Mouse (Mus musculus) stomach, embryonic 14.5 days (tissue): ENCODE data around the gene Tomm20l. TPM values are rescaled to one million over a fixed set of nuclear protein-coding genes. Genes with fewer than 3 reads are reported as not detected.
"Not testable (repeated sequence)": the region's sequence is repeated elsewhere in the genome, so short reads cannot be mapped to it uniquely, and the experiment has no call there.

Experiments used
- ATAC-seq: fragments of 200-750 bp; cut with Nextera tagmentation; 2 replicates; pipeline ENCODE4 v1.8.0; 2017; ENCODE audit warnings: low read depth, moderate TSS enrichment; ENCODE audit not compliant: insufficient number of reproducible peaks, insufficient read depth, low FRiP score
- H3K27ac ChIP-seq: fragments of 300-500 bp; sonication (generic); 2 replicates; pipeline ENCODE4 v1.5.1; 2014; ENCODE audit warnings: mild to moderate bottlenecking, low read length, moderate library complexity, mixed read lengths
- H3K27me3 ChIP-seq: fragments of 300-500 bp; sonication (generic); 2 replicates; pipeline ENCODE4 v1.6.1; 2014; ENCODE audit warnings: low read length, control low read depth, mixed read lengths; ENCODE audit not compliant: control insufficient read depth, insufficient read depth
- H3K36me3 ChIP-seq: fragments of 300-500 bp; sonication (generic); 2 replicates; pipeline ENCODE4 v1.6.1; 2014; ENCODE audit warnings: mild to moderate bottlenecking, control low read depth, low read length, moderate library complexity, mixed read lengths; ENCODE audit not compliant: control insufficient read depth, insufficient read depth
- H3K4me1 ChIP-seq: fragments of 300-500 bp; sonication (generic); 2 replicates; pipeline ENCODE4 v1.6.1; 2014; ENCODE audit warnings: low read length, control low read depth, mixed read lengths; ENCODE audit not compliant: control insufficient read depth, insufficient read depth
- H3K4me2 ChIP-seq: fragments of 300-500 bp; sonication (generic); replicated peaks from 2 replicates; pipeline ENCODE4 v1.6.1; 2014; ENCODE audit warnings: low read depth, low read length, control low read depth
- H3K4me3 ChIP-seq: fragments of 300-500 bp; sonication (generic); 2 replicates; pipeline ENCODE4 v1.5.1; 2014; ENCODE audit warnings: low read depth, low read length, control low read depth
- H3K9ac ChIP-seq: fragments of 300-500 bp; sonication (generic); replicated peaks from 2 replicates; pipeline ENCODE4 v1.6.1; 2014; ENCODE audit warnings: low read depth, mild to moderate bottlenecking, control low read depth, low read length, moderate library complexity, mixed read lengths
- H3K9me3 ChIP-seq: fragments of 300-500 bp; sonication (generic); 2 replicates; pipeline ENCODE4 v1.6.1; 2016; ENCODE audit warnings: low read depth, low read length, control low read depth; ENCODE audit not compliant: control insufficient read depth
- WGBS: fragments of 180-500 bp; shearing (Covaris S2); extraction: QIAGEN DNeasy Blood & Tissue Kit; methylation state at CpG from one replicate; pipeline ENCODE4 v1.1.7; 2014; 5-methylcytosine and 5-hydroxymethylcytosine counted together
- polyA plus RNA-seq: library from polyadenylated mRNA; unstranded; fragments of >200 nt; fragmentation: Nextera tagmentation; extraction: Ambion mirVana; gene quantifications from 2 replicates; pipeline ENCODE4 v1.2.1, GENCODE M21; 2014

Gene Tomm20l
- not detected in 2 replicates for polyA plus RNA-seq

DNA sequence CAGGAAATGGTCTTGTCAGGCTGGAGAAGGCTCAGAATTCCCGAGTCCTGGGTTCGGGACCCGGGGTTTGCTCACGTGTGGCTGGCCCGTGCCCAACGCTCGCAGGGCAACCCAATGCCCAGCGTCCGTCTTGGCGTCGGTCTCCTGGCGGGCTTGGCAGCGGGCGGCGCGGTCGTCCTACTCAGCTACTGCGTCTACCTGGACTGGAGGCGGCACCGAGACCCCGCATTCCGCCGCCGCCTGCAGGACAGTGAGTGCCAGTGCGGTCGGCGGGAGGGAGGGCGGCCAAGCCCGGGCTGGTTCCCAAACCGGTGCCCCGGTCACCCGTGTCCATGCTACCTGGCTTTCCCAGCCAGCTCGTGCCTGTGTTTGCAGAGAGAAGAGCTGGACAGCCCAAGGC lies at the start of gene Tomm20l:
Tomm20l (plus strand) TSS at position 98 of the 400 bp plus-strand sequence.
- Histone ChIP-seq H3K9ac (no peak within 1 kb of the TSS), H3K4me2 (peak within 1 kb of the TSS; percentile 35), H3K27me3 (no peaks in the 10 kb centered on the region), H3K9me3 (no peaks in the 10 kb centered on the region), H3K27ac (no peak within 1 kb of the TSS), H3K4me3 (peak within 1 kb of the TSS; percentile 15), H3K36me3 (no peaks in the 10 kb centered on the region), H3K4me1 (no peaks in the 10 kb centered on the region)
- ATAC-seq = peak; percentile 61; the same call in 1 of the 2 replicates
- 4% methylated on average over 33 of the region's 33 CpGs for WGBS

DNA sequence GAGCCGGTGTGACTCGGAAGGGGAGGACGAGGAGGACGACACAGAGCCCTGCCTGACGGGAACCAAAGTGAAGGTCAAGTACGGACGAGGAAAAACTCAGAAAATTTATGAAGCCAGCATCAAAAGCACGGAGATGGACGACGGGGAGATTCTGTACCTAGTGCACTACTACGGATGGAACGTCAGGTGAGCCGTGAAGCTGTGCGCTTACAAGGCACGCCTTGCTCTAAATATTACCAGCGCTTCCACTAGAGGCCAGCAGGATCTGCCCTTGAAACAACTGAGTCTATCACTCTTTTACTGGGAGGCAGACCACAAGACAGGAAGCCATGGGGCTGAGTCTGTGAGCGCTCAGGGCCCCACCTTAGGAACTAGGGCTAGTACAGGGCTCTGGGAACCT lies 41.4 kb upstream of the Tomm20l start:
- WGBS = 91% methylated on average over 17 of the region's 17 CpGs
- Histone ChIP-seq H3K36me3 (peaks cover 63% of the 10 kb centered on the region), H3K9me3 (no peaks in the 10 kb centered on the region), H3K9ac (no peak overlapping the region), H3K4me3 (no peak overlapping the region), H3K4me1 (no peaks in the 10 kb centered on the region), H3K27ac (no peak overlapping the region), H3K4me2 (no peak overlapping the region), H3K27me3 (no peaks in the 10 kb centered on the region)
- no peak for ATAC-seq

DNA sequence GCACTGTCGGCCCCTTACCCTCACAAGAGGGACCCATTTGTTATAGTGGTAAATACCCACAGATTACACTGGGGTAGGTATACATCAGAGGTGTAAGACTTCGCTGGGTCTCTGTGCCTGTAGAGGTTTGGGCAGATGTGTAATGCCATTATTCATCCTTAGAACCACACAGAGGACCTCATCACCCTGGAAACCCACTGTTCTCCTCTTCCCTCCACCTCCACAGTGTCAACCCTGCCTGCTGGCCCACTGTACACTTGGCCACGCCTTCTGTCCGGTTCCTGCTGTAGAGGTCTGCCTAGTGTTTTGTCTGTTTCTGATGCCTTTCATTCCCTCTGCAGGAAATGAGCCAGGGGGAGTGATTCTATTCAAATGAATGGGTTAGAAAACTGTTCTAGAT lies 39.2 kb upstream of the Tomm20l start:
- Histone ChIP-seq H3K4me1 (no peaks in the 10 kb centered on the region), H3K4me3 (no peak overlapping the region), H3K27me3 (no peaks in the 10 kb centered on the region), H3K4me2 (no peak overlapping the region), H3K9me3 (no peaks in the 10 kb centered on the region), H3K36me3 (peaks cover 77% of the 10 kb centered on the region), H3K9ac (no peak overlapping the region), H3K27ac (no peak overlapping the region)
- 93% methylated on average over 4 of the region's 4 CpGs for WGBS
- no peak for ATAC-seq

DNA sequence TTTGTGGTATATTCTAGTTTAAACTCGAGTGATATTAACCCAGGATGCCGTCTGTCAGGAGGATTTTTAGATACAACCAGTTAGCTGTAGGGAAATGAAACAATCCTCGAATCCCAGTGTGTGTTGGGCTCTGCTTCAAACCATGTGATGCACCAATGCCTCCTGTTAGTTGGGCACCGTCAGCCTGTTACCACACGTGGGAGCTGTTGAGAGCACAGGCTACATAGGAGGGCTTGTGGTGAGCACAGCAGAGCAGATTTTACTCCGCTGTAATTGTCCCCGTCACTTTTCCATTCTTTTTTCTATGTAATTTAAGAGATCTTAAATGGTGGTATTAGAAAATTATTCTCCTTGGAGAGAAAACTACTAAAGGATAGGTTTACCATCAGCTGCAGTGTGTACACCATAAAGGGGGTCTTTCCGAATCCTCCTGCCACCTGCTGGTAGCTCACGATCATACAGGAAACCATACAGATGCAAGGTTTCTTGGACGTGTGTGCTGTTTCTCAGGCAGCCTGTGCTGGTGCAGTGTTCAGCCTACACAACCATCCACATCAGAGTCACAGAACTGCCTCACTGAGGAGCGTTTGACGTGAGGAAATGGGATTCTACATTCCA lies 38.0 kb upstream of the Tomm20l start:
- Histone ChIP-seq H3K4me2 (no peak overlapping the region), H3K36me3 (peaks cover 66% of the 10 kb centered on the region), H3K9me3 (no peaks in the 10 kb centered on the region), H3K9ac (no peak overlapping the region), H3K4me1 (no peaks in the 10 kb centered on the region), H3K4me3 (no peak overlapping the region), H3K27me3 (no peaks in the 10 kb centered on the region), H3K27ac (no peak overlapping the region)
- 69% methylated on average over 12 of the region's 12 CpGs for WGBS
- ATAC-seq = no peak

DNA sequence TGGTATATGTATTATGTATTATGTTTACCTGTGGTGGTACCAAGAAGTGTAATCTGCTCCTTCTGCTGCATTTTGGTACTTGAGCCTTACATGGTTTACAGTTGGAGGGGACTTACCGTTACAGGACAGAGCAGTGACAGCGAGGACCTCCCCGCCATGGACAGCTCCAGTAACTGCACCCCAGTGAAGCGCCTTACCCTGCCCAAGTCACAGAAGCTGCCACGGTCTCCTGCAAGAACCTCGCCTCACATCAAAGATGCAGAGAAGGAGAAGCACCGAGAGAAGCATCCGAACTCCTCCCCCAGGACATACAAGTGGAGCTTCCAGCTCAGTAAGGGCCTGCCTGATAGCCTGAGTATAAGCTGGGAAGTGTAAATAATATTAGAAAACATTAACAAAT lies 24.9 kb upstream of the Tomm20l start:
- no peak overlapping the region for H3K4me3 ChIP-seq
- no peak overlapping the region for H3K9ac ChIP-seq
- H3K4me2 ChIP-seq = no peak overlapping the region
- H3K4me1 ChIP-seq = no peaks in the 10 kb centered on the region
- no peak overlapping the region for H3K27ac ChIP-seq
- no peaks in the 10 kb centered on the region for H3K27me3 ChIP-seq
- 92% methylated on average over 8 of the region's 8 CpGs for WGBS
- H3K9me3 ChIP-seq = no peaks in the 10 kb centered on the region
- H3K36me3 ChIP-seq = peaks cover 12% of the 10 kb centered on the region
- ATAC-seq = no peak

DNA sequence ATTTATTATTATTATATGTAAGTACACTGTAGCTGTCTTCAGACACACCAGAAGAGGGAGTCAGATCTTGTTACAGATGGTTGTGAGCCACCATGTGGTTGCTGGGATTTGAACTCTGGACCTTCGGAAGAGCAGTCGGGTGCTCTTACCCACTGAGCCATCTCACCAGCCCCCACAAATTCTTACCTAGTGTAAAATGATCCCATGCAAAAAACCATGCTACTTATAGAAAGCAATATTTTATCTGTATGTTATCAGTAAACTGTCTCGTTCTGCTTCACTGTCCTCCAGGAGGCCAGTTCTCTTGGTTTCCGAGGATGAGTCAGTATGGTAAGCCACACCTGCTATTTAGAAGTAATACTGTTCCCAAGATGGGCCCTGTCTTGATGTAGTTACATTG lies 7.0 kb upstream of the Tomm20l start:
- not testable (repeated sequence) for H3K36me3 ChIP-seq, H3K9me3 ChIP-seq, H3K27me3 ChIP-seq, H3K4me1 ChIP-seq, H3K4me3 ChIP-seq, H3K9ac ChIP-seq, ATAC-seq, H3K27ac ChIP-seq, H3K4me2 ChIP-seq
- 73% methylated on average over 4 of the region's 4 CpGs for WGBS

DNA sequence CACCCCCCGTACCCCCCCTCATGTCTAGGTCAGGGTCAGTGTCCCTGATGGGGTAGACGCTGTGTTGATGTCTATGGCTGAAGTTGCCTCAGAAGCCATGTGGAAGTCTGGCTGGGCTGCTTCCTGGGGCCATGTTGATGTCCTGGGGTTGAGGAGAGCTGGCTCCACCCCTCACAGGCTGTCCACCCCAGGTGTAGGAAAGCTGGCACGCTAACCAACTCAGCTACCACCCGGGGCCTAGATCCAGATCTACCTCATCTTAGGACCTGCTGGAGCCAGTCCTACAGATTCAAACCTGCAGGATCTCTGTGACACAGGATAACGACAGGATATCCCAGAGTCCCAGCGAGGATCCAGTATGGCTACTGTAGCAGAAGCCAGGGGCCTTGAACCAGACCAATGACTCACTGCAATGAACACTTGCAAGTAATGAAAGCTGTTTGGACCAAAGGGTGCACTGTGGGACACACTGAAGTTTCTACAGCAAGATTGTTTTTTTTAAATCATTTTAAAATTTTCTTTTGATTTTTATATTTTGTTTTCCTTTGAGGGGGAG lies 3.9 kb upstream of the Tomm20l start:
- Histone ChIP-seq H3K9ac (no peak overlapping the region), H3K4me2 (no peak overlapping the region), H3K4me1 (no peaks in the 10 kb centered on the region), H3K27ac (no peak overlapping the region), H3K9me3 (no peaks in the 10 kb centered on the region), H3K4me3 (no peak overlapping the region), H3K27me3 (no peaks in the 10 kb centered on the region), H3K36me3 (no peaks in the 10 kb centered on the region)
- no peak for ATAC-seq
- WGBS = 84% methylated on average over 6 of the region's 6 CpGs

DNA sequence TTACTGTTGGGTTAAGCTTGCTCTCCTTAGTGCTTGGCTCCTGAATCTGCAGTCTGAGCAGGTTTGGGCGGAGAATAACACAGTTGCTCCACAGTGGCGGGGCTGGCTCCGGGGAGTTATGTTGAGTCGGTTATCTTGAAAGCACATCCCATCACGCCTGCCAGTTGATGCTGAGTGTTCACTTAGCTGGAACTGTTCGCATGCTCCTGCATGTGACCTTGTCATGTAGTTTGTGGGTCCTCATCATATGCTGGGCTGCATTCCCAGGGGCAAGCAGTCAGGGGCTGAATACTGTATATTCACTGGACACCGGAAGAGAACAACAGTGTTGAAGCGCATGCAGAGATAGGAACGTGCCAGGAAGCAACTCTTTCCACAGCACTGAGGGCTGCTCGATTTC lies 1.8 kb downstream of the Tomm20l start:
- Histone ChIP-seq H3K36me3 (no peaks in the 10 kb centered on the region), H3K9ac (no peak overlapping the region), H3K27ac (no peak overlapping the region), H3K27me3 (no peaks in the 10 kb centered on the region), H3K4me1 (no peaks in the 10 kb centered on the region), H3K4me3 (no peak overlapping the region), H3K9me3 (no peaks in the 10 kb centered on the region), H3K4me2 (no peak overlapping the region)
- ATAC-seq = no peak
- WGBS = 81% methylated on average over 10 of the region's 10 CpGs
